Mouse (Mus musculus) monocyte, adult 5-6 weeks (primary cell): ENCODE measurements around the gene Dab1. TPM values are rescaled to one million over a fixed set of nuclear protein-coding genes. Genes with fewer than 3 reads are reported as not detected.

Experiments used
- ATAC-seq: fragments of 153-309, 156-312 bp; replicated peaks from 2 replicates; pipeline ENCODE4 v1.8.0; 2017; ENCODE audit warnings: mild to moderate bottlenecking; ENCODE audit not compliant: low TSS enrichment, insufficient number of reproducible peaks, severe bottlenecking, poor library complexity, low FRiP score
- total RNA-seq: library from RNA; stranded (forward); fragments of 200-1000, 200-491, 200-594 nt; gene quantifications from 3 replicates; pipeline ENCODE4 v1.2.3, GENCODE M21; 2017

Dab1 gene
- total RNA-seq, 1 experiment from 2014 or later, result not detected

- no peak for ATAC-seq
Measured at GRCm38 (mm10) chr4:104504916-104505315, 885.8 kb downstream of the Dab1 start.

DNA sequence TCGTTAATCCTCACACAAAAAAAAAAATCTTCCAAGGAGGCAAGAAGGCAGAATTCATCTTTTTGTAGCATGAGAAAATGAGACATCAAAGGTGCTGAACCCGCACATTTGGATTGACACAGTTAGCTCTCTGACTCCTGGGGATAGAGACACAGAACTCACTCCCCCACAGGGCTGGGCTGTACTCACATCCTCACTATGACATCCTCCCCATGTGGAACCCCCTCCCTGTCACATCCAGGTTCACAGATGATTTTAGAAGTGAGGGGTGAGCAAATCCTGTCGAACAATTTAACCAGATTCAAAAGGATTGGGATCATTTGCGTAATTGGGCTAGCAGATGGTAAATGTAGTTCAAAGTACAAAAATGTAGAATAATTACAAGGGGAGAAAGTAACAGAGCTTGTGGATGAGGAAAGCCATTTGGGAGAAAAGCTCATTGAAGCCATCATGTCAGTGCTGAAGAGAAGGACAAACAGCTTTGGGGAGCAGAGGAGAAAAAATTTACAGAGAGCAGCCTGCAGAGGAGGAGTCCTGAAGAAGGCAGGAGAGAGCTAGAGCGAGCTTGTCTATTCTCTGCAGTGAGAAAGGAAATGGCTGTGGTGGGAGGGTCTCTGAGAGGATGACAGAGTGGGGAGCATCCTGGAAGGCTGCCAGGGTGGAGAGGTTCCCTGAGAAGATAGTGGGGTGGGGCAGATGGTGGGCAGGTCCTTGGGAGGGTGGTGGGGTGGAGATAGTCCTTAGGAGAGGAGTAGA is 890.2 kb downstream of the Dab1 start:
- ATAC-seq, result no peak

DNA sequence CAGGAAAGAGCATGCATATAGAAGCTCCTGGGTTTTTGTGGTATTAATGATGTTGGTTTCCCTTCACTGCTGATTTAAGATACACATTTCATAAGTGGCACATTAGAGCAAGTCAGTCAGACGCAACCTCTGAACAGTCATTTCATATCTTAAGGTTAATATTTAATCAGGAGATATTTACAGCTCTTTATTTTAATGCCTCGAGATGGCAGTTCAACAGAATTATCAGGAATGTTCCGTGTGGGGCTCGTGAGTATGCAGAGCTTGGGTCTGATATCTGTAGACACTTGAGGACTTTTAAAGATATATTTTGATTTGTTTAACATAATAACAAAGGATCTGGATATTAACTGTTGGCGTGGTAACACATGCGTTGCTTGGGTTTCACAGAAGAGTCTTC is 892.7 kb downstream of the Dab1 start:
- ATAC-seq, result no peak

GRCm38 (mm10) chr4:104512513-104512912 is 893.4 kb downstream of the Dab1 start:
- ATAC-seq, result no peak

- ATAC-seq, result no peak
Measured at GRCm38 (mm10) chr4:104513622-104514021, 894.5 kb downstream of the Dab1 start.

- ATAC-seq, result no peak
Measured at GRCm38 (mm10) chr4:104514568-104515000, 895.4 kb downstream of the Dab1 start.

DNA sequence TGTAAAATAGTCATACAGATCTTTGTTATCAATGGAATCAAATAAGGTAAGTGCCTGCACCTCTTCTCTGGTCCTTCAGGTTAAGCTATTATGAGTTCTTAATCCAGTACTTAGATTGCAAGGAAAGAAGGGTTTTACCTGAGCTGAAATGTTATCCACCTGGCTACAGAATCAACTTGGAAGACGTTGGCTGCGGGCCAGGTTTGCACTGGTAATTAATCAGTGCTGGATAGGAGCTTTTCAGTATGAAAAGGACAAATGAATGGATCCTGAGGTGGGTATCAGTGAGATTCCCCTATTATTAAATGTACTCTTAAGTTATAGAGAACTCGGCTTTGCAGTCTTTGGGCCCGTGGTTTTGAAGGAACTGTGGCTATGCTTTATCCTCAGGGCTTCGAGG is 896.5 kb downstream of the Dab1 start:
- no peak for ATAC-seq

DNA sequence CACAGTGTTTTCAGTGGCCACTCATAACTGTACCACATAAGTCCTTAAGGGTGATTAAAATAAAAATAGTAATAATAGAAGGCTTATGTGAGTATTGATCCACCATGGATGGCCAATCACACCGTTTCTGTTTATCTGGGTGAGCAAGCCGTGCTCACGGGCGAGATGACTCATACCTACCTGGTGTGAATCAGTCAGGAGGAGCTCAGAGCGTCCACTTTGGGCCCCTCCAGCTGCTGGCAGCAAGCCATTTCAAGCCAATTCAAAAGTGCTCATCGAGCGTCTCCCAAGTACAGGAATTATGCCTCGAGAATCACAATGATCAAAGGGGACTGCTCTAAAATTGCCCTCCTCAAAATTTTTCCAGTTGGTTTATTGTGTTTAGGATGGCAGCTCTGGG is 903.2 kb downstream of the Dab1 start:
- ATAC-seq, result no peak

GRCm38 (mm10) chr4:104523776-104524175 is 904.6 kb downstream of the Dab1 start:
- ATAC-seq, result no peak

DNA sequence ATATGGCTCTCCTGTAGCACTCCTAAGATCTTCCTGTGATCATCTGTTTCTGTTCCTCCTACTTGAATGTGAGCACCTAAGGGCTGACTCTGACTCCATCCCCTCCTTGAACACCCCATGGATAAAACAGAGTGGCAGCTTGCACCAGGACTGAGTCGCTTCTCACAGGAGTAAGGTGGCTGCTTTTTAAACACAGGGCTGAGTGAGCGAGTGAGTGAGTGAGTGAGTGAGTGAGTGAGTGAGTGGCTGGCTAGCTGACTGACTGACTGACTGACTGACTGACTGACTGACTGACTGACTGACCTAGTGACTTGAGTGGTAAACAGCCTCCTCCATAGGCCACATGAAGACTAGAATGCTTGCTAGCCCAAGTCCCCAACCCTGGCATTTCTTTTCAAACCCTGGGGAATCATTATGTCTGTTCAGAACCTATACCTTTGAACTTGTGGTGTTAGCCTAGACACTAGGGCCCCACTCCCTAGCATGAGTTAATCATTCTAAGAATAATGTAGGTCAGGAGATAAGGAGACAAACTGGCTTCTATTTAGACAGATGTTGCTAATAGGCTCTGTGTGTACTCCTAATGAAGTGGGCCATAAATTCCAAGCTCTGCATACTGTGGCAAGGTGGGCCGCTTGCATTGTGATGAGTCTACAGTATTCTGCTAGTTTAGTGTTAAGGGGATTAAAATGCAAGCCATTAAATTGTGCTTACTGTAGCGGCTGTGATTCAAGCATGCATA is 910.9 kb downstream of the Dab1 start:
- ATAC-seq, result no peak

- ATAC-seq, result no peak
Measured at GRCm38 (mm10) chr4:104532846-104533245, 913.7 kb downstream of the Dab1 start.

- ATAC-seq, result no peak
Measured at GRCm38 (mm10) chr4:104538420-104538819, 919.3 kb downstream of the Dab1 start.

- ATAC-seq, result no peak
Measured at GRCm38 (mm10) chr4:104539047-104539446, 919.9 kb downstream of the Dab1 start.

GRCm38 (mm10) chr4:104547091-104547490 is 927.9 kb downstream of the Dab1 start:
- ATAC-seq, result no peak

GRCm38 (mm10) chr4:104548287-104548686 is 929.1 kb downstream of the Dab1 start:
- ATAC-seq, result no peak

DNA sequence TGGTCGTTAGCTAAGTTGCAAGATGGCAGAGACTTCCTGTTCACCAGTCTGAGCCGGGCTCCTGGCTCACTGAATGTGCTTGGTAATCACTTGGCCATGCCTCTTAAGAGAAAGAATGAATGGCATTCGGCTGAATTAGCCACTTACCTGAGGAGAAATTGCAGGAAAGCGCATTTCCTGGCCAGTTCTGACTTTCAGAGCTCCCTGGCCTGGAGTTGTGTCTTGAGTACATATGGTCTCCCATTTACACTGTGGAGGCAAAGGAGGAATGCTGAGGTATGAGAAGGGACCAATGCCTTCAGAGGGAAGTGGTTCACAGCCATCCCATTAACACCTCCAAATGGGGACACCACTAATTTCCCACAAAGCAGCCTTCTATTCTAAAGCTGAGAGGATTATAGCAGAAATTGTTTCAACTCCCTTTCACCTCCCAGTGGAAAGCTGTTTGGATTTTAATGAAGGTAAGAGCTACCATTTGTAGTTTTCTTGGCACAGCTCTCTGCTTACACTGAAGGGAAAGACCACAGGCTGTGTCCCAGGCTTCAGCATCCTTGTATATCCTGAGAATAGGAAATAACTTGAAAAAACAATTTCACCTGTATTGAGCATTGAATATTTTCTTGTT is 931.5 kb downstream of the Dab1 start:
- no peak for ATAC-seq

- ATAC-seq, result no peak
Measured at GRCm38 (mm10) chr4:104551390-104552070, 932.4 kb downstream of the Dab1 start.

DNA sequence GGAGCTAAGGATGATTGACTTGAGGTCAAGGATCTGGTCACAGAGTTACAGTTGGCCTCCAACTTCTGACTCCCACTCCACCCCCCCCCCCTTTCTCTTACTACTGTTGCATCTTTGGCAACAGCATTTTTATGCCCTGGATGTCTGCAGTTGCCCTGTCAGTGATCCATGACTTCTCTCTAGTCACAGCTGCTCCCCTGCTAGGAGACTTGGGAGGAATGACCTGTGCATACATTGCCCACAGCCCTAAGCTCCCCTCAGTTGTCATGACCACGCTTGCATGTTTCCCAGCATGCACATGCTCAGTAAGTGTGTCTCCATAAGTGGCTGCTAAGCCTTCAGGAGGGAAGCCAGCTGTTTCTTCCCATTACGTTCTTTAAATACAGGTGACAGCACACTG is 936.2 kb downstream of the Dab1 start:
- ATAC-seq, result no peak

- ATAC-seq, result no peak
Measured at GRCm38 (mm10) chr4:104563512-104563911, 944.4 kb downstream of the Dab1 start.
